Mouse (Mus musculus): ENCODE data around the gene Pgm1. TPM values are rescaled to one million over a fixed set of nuclear protein-coding genes. Genes with fewer than 3 reads are reported as not detected.

Pgm1 gene
- polyA plus RNA-seq, 2 experiments = 26.1 to 53.2 TPM

GRCm38 (mm10) chr4:99945011-99945410 is 15.8 kb downstream of the Pgm1 start:
- WGBS (ENCODE audit: insufficient replicate concordance) = 74% methylated on average over 7 of the region's 7 CpGs
- Histone ChIP-seq H3K4me2 (ENCODE audit: low read depth) (no peak overlapping the region), H3K36me3 (replicated peaks; ENCODE audit: control insufficient read depth, insufficient read depth, low read depth) (no peaks in the 10 kb centered on the region), H3K4me3 (ENCODE audit: insufficient read depth in 1 of 2, low read depth in 2 of 2, low read length in 2 of 2) (no peak overlapping the region), H3K27ac (no peak overlapping the region), H3K4me1 (replicated peaks; ENCODE audit: control insufficient read depth in 2 of 2, insufficient read depth in 2 of 2, low read length in 1 of 2) (no peaks in the 10 kb centered on the region), H3K27me3 (ENCODE audit: control insufficient read depth, insufficient read depth, low read length) (no peaks in the 10 kb centered on the region), H3K9ac (replicated peaks) (no peak overlapping the region), H3K9me3 (ENCODE audit: control insufficient read depth, low read length) (no peaks in the 10 kb centered on the region)
- DNase-seq (ENCODE audit: low read depth in 3 of 3, low spot score in 3 of 3) (no peak), ATAC-seq (ENCODE audit: insufficient read depth) (no peak)
- TF ChIP-seq EP300 (IDR thresholded peaks at IDR 0.05; ENCODE audit: low read depth) (no peak), CTCF (IDR thresholded peaks at IDR 0.05; ENCODE audit: low read depth) (no peak)

GRCm38 (mm10) chr4:99946516-99946915 is 17.3 kb downstream of the Pgm1 start:
- H3K27me3 ChIP-seq (ENCODE audit: control insufficient read depth, insufficient read depth, low read length) = no peaks in the 10 kb centered on the region
- no peak overlapping the region for H3K4me3 ChIP-seq (ENCODE audit: insufficient read depth in 1 of 2, low read depth in 2 of 2, low read length in 2 of 2)
- H3K4me2 ChIP-seq (ENCODE audit: low read depth) = no peak overlapping the region
- no peak for TF ChIP-seq CTCF (IDR thresholded peaks at IDR 0.05; ENCODE audit: low read depth)
- TF ChIP-seq EP300 (IDR thresholded peaks at IDR 0.05; ENCODE audit: low read depth) = no peak
- DNase-seq (ENCODE audit: low read depth in 3 of 3, low spot score in 3 of 3) = no peak
- no peaks in the 10 kb centered on the region for H3K4me1 ChIP-seq (replicated peaks; ENCODE audit: control insufficient read depth in 2 of 2, insufficient read depth in 2 of 2, low read length in 1 of 2)
- H3K9me3 ChIP-seq (ENCODE audit: control insufficient read depth, low read length) = no peaks in the 10 kb centered on the region
- no peak overlapping the region for H3K9ac ChIP-seq (replicated peaks)
- no peaks in the 10 kb centered on the region for H3K36me3 ChIP-seq (replicated peaks; ENCODE audit: control insufficient read depth, insufficient read depth, low read depth)
- H3K27ac ChIP-seq = no peak overlapping the region
- WGBS (ENCODE audit: insufficient replicate concordance) = 63% methylated on average over 2 of the region's 2 CpGs
- ATAC-seq (ENCODE audit: insufficient read depth) = no peak

- no peaks in the 10 kb centered on the region for H3K27me3 ChIP-seq (ENCODE audit: control insufficient read depth, insufficient read depth, low read length)
- 63% methylated on average over 1 of the region's 1 CpGs for WGBS (ENCODE audit: insufficient replicate concordance)
- H3K27ac ChIP-seq = no peak overlapping the region
- DNase-seq (ENCODE audit: low read depth in 3 of 3, low spot score in 3 of 3) (no peak), ATAC-seq (ENCODE audit: insufficient read depth) (no peak)
- no peaks in the 10 kb centered on the region for H3K9me3 ChIP-seq (ENCODE audit: control insufficient read depth, low read length)
- H3K4me1 ChIP-seq (replicated peaks; ENCODE audit: control insufficient read depth in 2 of 2, insufficient read depth in 2 of 2, low read length in 1 of 2) = no peaks in the 10 kb centered on the region
- no peak overlapping the region for H3K9ac ChIP-seq (replicated peaks)
- no peaks in the 10 kb centered on the region for H3K36me3 ChIP-seq (replicated peaks; ENCODE audit: control insufficient read depth, insufficient read depth, low read depth)
- TF ChIP-seq CTCF (IDR thresholded peaks at IDR 0.05; ENCODE audit: low read depth) = no peak
- TF ChIP-seq EP300 (IDR thresholded peaks at IDR 0.05; ENCODE audit: low read depth) = no peak
- H3K4me2 ChIP-seq (ENCODE audit: low read depth) = no peak overlapping the region
- H3K4me3 ChIP-seq (ENCODE audit: insufficient read depth in 1 of 2, low read depth in 2 of 2, low read length in 2 of 2) = no peak overlapping the region
These were observed 18.0 kb downstream of the Pgm1 start for GRCm38 (mm10) chr4:99947192-99947591.

- Histone ChIP-seq H3K27ac (no peak overlapping the region), H3K4me3 (ENCODE audit: insufficient read depth in 1 of 2, low read depth in 2 of 2, low read length in 2 of 2) (no peak overlapping the region), H3K9ac (replicated peaks) (no peak overlapping the region), H3K4me2 (ENCODE audit: low read depth) (no peak overlapping the region), H3K4me1 (replicated peaks; ENCODE audit: control insufficient read depth in 2 of 2, insufficient read depth in 2 of 2, low read length in 1 of 2) (no peaks in the 10 kb centered on the region), H3K9me3 (ENCODE audit: control insufficient read depth, low read length) (no peaks in the 10 kb centered on the region), H3K36me3 (replicated peaks; ENCODE audit: control insufficient read depth, insufficient read depth, low read depth) (no peaks in the 10 kb centered on the region), H3K27me3 (ENCODE audit: control insufficient read depth, insufficient read depth, low read length) (no peaks in the 10 kb centered on the region)
- no peak for ATAC-seq (ENCODE audit: insufficient read depth)
- no peak for TF ChIP-seq CTCF (IDR thresholded peaks at IDR 0.05; ENCODE audit: low read depth)
- TF ChIP-seq EP300 (IDR thresholded peaks at IDR 0.05; ENCODE audit: low read depth) = no peak
- 76% methylated on average over 1 of the region's 1 CpGs for WGBS (ENCODE audit: insufficient replicate concordance)
- no peak for DNase-seq (ENCODE audit: low read depth in 3 of 3, low spot score in 3 of 3)
These were observed 18.7 kb downstream of the Pgm1 start for GRCm38 (mm10) chr4:99947896-99948295.

- H3K4me2 ChIP-seq (ENCODE audit: low read depth) = no peak overlapping the region
- DNase-seq (ENCODE audit: low read depth in 3 of 3, low spot score in 3 of 3) = no peak
- H3K4me1 ChIP-seq (replicated peaks; ENCODE audit: control insufficient read depth in 2 of 2, insufficient read depth in 2 of 2, low read length in 1 of 2) = no peaks in the 10 kb centered on the region; a peak in 1 of 4 replicates
- H3K9ac ChIP-seq (replicated peaks) = no peak overlapping the region
- no peaks in the 10 kb centered on the region for H3K9me3 ChIP-seq (ENCODE audit: control insufficient read depth, low read length)
- no peak overlapping the region for H3K4me3 ChIP-seq (ENCODE audit: insufficient read depth in 1 of 2, low read depth in 2 of 2, low read length in 2 of 2)
- WGBS (ENCODE audit: insufficient replicate concordance) = 65% methylated on average over 2 of the region's 2 CpGs
- no peak for TF ChIP-seq EP300 (IDR thresholded peaks at IDR 0.05; ENCODE audit: low read depth)
- TF ChIP-seq CTCF (IDR thresholded peaks at IDR 0.05; ENCODE audit: low read depth) = no peak
- no peak overlapping the region for H3K27ac ChIP-seq
- H3K36me3 ChIP-seq (replicated peaks; ENCODE audit: control insufficient read depth, insufficient read depth, low read depth) = no peaks in the 10 kb centered on the region
- ATAC-seq (ENCODE audit: insufficient read depth) = no peak
- H3K27me3 ChIP-seq (ENCODE audit: control insufficient read depth, insufficient read depth, low read length) = no peaks in the 10 kb centered on the region
These were observed 24.7 kb downstream of the Pgm1 start for GRCm38 (mm10) chr4:99953904-99954303.

All from liver, embryonic 14.5 days (tissue).